Mouse (Mus musculus) ES-Bruce4 (cell line): ENCODE measurements around the gene P2ry14. TPM values are rescaled to one million over a fixed set of nuclear protein-coding genes. Genes with fewer than 3 reads are reported as not detected.
"Not testable (repeated sequence)": the region's sequence is repeated elsewhere in the genome, so short reads cannot be mapped to it uniquely, and the experiment has no call there.

Experiments used
- H3K27ac ChIP-seq: 2 replicates; pipeline ENCODE4 v1.5.1; 2012; ENCODE audit warnings: low read length, inconsistent platforms; ENCODE audit not compliant: insufficient read depth
- H3K27me3 ChIP-seq: 2 replicates; pipeline ENCODE4 v1.6.1; 2012; ENCODE audit warnings: mild to moderate bottlenecking, low read length, inconsistent platforms; ENCODE audit not compliant: control insufficient read depth, poor library complexity, insufficient read depth, severe bottlenecking
- H3K36me3 ChIP-seq: 2 replicates; pipeline ENCODE4 v1.6.1; 2012; ENCODE audit warnings: inconsistent platforms, mild to moderate bottlenecking, low read length, moderate library complexity; ENCODE audit not compliant: control insufficient read depth, poor library complexity, insufficient read depth, severe bottlenecking
- H3K4me1 ChIP-seq: one replicate; pipeline ENCODE4 v1.8.1; 2011; ENCODE audit warnings: low read length; ENCODE audit not compliant: control insufficient read depth, insufficient read depth
- H3K4me3 ChIP-seq: 2 replicates; pipeline ENCODE4 v1.5.1; 2011; ENCODE audit warnings: low read depth, mild to moderate bottlenecking, low read length
- H3K9ac ChIP-seq: 2 replicates; pipeline ENCODE4 v1.6.1; 2012; ENCODE audit warnings: low read depth, mild to moderate bottlenecking, inconsistent platforms; ENCODE audit not compliant: poor library complexity, severe bottlenecking
- H3K9me3 ChIP-seq: replicated peaks from 2 replicates; pipeline ENCODE4 v1.6.1; 2012; ENCODE audit warnings: mild to moderate bottlenecking, low read length, inconsistent platforms; ENCODE audit not compliant: control insufficient read depth, poor library complexity, insufficient read depth, severe bottlenecking
- CTCF ChIP-seq: IDR thresholded peaks from one replicate; pipeline ENCODE4 v1.8.1; 2011; ENCODE audit warnings: low read depth, low read length
- EP300 ChIP-seq: IDR thresholded peaks from 2 replicates; pipeline ENCODE4 v1.6.1; 2011; ENCODE audit warnings: low read depth, low read length; ENCODE audit not compliant: insufficient read depth
- POLR2A ChIP-seq: IDR thresholded peaks from one replicate; pipeline ENCODE4 v1.8.1; 2011; ENCODE audit warnings: low read length; ENCODE audit not compliant: insufficient read depth
- polyA plus RNA-seq: library from polyadenylated mRNA; stranded (reverse); fragments of >200 nt; gene quantifications from 2 replicates; pipeline ENCODE4 v1.2.4, GENCODE M21; 2011; ENCODE audit warnings: low read depth; ENCODE audit not compliant: missing spikeins, insufficient read depth, insufficient read length

P2ry14 gene
- polyA plus RNA-seq, 1 experiment = 0.70 TPM

DNA sequence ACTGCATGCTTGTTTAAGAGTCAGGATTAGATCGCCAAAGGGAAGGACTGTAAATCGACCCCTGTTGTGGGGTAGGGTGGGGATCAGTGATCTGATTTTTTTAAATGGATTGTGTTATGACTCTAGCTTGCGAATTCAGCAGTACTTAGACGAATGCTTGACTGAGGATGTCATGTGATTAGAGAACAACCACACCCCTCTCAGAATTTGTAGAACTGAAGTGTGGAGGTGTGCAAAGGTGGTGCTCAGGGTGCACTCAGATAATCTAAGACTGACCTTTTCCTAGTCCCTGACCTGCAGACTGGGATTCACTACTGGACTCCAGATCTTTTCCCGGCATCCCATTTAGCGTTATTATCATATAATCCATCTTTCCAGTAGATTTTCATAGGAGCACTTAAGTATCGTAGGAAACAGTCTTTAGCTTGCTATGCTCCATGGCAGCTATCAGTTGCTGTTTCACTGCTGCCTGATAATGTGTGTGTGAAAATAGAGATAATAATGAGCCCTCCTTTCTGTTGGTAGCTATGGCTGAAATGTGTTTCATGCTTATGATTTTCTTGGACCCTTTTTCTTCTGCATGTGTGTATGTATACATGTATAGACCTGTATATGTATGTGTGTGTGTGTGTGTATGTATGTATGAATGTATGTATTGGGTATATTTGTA is 31.5 kb downstream of the P2ry14 start:
- TF ChIP-seq POLR2A (no peak), CTCF (no peak), EP300 (no peak)
- Histone ChIP-seq H3K27ac (peak overlapping the region; percentile 75), H3K9ac (no peak overlapping the region)

DNA sequence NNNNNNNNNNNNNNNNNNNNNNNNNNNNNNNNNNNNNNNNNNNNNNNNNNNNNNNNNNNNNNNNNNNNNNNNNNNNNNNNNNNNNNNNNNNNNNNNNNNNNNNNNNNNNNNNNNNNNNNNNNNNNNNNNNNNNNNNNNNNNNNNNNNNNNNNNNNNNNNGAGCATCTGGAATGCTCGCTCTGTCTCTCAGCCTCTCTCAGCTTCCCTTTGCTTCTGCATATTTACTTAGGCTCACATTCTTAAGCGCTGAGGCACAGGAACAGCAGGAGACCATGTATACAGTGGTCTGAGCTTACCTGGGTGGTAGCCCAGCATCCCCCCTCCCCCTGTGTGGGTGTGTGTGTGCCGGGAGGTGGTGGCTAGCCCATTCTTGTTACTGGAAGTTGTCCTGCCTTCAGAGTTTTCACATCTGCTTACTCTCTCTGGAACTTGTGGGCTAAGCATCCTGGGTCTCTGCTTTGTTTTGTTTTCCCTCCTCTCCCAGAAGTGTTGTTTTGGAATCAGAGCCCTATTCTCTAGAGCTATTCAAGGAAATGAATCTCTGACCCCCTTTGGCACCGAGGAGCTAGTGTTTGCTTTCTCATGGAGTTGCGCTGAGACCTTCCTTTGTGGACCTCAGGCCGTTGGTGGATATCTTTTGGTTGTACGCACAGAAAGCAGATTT is 32.2 kb downstream of the P2ry14 start:
- Histone ChIP-seq H3K9me3 (no peaks in the 10 kb centered on the region), H3K27me3 (no peaks in the 10 kb centered on the region), H3K4me1 (no peaks in the 10 kb centered on the region), H3K4me3 (no peak overlapping the region), H3K27ac (peak overlapping the region; percentile 75), H3K9ac (no peak overlapping the region), H3K36me3 (no peaks in the 10 kb centered on the region)
- TF ChIP-seq CTCF (no peak), POLR2A (no peak), EP300 (peak; percentile 65; the same call in 1 of the 2 replicates)

More for the DNA sequence above, 31.5 kb downstream of the P2ry14 start:
- Histone ChIP-seq H3K4me3 (no peak overlapping the region), H3K36me3 (no peaks in the 10 kb centered on the region), H3K9me3 (no peaks in the 10 kb centered on the region), H3K27me3 (no peaks in the 10 kb centered on the region), H3K4me1 (no peaks in the 10 kb centered on the region)

DNA sequence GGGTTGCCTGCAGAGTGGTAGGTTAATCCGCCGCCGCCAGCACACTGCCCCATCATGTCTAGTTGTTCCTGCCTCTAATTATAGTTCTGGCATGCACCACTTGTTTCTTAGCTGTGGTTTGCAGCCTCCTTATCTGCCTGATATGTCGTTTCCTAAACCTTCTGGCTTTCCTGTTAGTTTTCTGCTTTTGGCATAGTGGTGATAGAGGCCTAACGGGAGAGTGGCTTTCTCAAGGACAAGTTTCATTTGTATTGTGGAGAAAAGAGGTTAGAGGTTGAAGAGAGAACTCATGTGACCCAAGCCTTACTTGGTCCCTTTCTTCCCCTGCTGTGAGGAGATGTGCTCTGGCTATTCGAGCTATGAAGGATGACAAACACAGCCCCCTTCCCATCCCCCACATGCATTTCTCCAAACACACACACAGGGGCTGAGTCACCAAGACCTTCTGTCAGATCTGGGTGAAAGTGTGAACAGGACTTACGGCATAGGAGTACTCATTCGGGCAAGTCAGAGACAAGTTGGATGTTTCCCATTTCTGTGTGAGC is 39.4 kb downstream of the P2ry14 start:
- TF ChIP-seq CTCF (no peak), POLR2A (no peak), EP300 (no peak)
- Histone ChIP-seq H3K9me3 (no peaks in the 10 kb centered on the region; the same call in 1 of the 2 replicates), H3K27ac (no peak overlapping the region), H3K27me3 (no peaks in the 10 kb centered on the region), H3K9ac (no peak overlapping the region), H3K4me1 (no peaks in the 10 kb centered on the region), H3K4me3 (no peak overlapping the region), H3K36me3 (no peaks in the 10 kb centered on the region)

DNA sequence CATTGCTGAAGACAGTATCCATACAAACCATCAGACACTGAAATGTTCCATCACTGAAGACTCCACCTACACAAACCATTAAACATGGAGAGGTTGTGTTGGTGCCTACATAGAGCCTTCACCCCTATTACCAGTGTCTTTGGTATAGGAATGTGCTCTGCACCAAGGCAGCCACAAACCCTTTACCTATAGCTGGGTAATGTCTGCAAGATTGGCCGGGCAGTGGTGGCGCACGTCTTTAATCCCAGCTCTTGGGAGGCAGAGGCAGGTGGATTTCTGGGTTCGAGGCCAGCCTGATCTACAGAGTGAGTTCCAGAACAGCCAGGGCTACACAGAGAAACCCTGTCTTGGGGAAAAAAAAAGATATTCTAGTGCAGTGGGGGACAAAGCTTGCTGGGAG is 40.1 kb downstream of the P2ry14 start:
- not testable (repeated sequence) for H3K4me3 ChIP-seq, H3K36me3 ChIP-seq, H3K4me1 ChIP-seq, H3K9me3 ChIP-seq, H3K27me3 ChIP-seq, H3K9ac ChIP-seq, H3K27ac ChIP-seq

DNA sequence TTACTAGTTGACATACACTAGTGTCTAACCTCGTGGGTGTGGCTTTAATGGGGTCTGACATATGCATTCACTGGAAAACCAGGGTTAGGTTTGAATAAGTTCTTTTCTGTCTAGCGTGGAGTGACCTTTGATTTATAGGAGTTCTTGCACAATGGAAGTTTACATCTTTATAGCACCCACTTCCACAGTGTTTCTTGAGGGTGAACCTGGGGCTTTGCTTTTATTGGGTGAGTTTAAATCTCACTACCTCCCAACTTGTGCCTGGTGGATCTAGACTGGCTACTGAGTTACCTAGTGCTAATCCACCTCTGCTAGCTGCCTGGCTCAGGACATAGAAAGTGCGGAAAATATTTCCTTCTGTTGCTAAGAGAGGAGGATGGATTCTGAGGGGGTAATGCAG is 41.5 kb downstream of the P2ry14 start:
- no peaks in the 10 kb centered on the region for H3K36me3 ChIP-seq
- H3K4me3 ChIP-seq = no peak overlapping the region
- no peak overlapping the region for H3K27ac ChIP-seq
- H3K4me1 ChIP-seq = no peaks in the 10 kb centered on the region
- no peaks in the 10 kb centered on the region; the same call in 1 of the 2 replicates for H3K9me3 ChIP-seq
- no peaks in the 10 kb centered on the region for H3K27me3 ChIP-seq
- no peak for TF ChIP-seq POLR2A
- no peak overlapping the region for H3K9ac ChIP-seq

DNA sequence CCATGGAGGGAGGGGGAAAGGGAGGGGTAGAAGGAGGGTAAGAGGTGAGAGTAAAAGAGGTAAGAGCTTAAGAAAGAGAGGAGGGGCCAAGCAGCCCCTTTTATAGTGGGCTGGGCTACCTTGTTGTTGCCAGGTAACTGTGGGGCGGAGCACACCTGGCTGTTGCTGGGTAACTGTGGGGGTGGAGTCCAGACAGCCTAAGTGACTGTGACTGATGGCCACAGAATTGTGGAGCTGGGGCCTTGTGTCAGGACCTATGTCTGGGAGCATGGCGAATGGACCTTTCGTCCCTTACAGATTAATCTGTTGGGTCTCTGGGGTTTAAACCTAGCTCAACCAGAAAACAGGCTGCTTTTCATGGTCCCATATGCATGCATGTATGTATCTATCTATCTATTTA is 43.6 kb downstream of the P2ry14 start:
- H3K27me3 ChIP-seq, H3K4me1 ChIP-seq, H3K4me3 ChIP-seq, H3K36me3 ChIP-seq, H3K27ac ChIP-seq, H3K9ac ChIP-seq, H3K9me3 ChIP-seq: not testable (repeated sequence)
